Comparison of ENCODE assay signal across 21 mouse cellular contexts in genomic region chr7:36229031-36229430, GRCm38 (mm10).
DNase-seq lines count a peak whose midpoint lies in the region.
"Had no signal": no experiment of that assay in that cellular context is flagged by ENCODE, and none has a peak within 500 bp of the region (broad histone marks: within the 10 kb centered on the region; RNA-seq: fewer than 3 reads in every experiment).

No protein-coding gene starts in this region.

- intact Hi-C loops in heart, postnatal 36 days (cut with DNase I), result no loop called here

- no peaks in the 10 kb centered on the region for H3K9me3 ChIP-seq in limb, embryonic 10.5 days (replicated peaks)
- H3K9me3 ChIP-seq: embryonic facial prominence, embryonic 10.5 days; embryonic facial prominence, embryonic 12.5 days; forebrain, embryonic 13.5 days; forebrain, embryonic 15.5 days had no signal

- H3K27me3 ChIP-seq in limb, embryonic 10.5 days (ENCODE audit: low read depth, poor library complexity, severe bottlenecking), result no peaks in the 10 kb centered on the region
- H3K27me3 ChIP-seq: CH12.LX; embryonic facial prominence, embryonic 12.5 days; forebrain, embryonic 13.5 days; forebrain, embryonic 15.5 days had no signal

- H3K36me3 ChIP-seq in limb, embryonic 10.5 days, result no peaks in the 10 kb centered on the region
- H3K36me3 ChIP-seq: embryonic facial prominence, embryonic 10.5 days; embryonic facial prominence, embryonic 12.5 days; forebrain, embryonic 15.5 days; G1E had no signal

- no peaks in the 10 kb centered on the region for H3K4me1 ChIP-seq in limb, embryonic 10.5 days
- H3K4me1 ChIP-seq: embryonic facial prominence, embryonic 10.5 days; embryonic facial prominence, embryonic 12.5 days; forebrain, embryonic 13.5 days had no signal

- no peak overlapping the region for H3K4me3 ChIP-seq in limb, embryonic 10.5 days
- H3K4me3 ChIP-seq: embryonic facial prominence, embryonic 10.5 days; embryonic facial prominence, embryonic 12.5 days; forebrain, embryonic 13.5 days; forebrain, embryonic 15.5 days had no signal

- H3K27ac ChIP-seq in limb, embryonic 10.5 days, result no peak overlapping the region
- H3K27ac ChIP-seq: embryonic facial prominence, embryonic 10.5 days; embryonic facial prominence, embryonic 12.5 days; forebrain, embryonic 13.5 days; forebrain, embryonic 15.5 days had no signal

- DNase-seq in cerebellum, postnatal 10 days, result peak; percentile 53 to 66
- DNase-seq in cerebellum, adult 18-20 months, result no peak
- DNase-seq in heart, adult 11 months, result peak; percentile 82
- no peak for DNase-seq in heart, postnatal 36 days
- peak; percentile 15 for DNase-seq in limb, embryonic 10.5 days (ENCODE audit: low spot score)
- no peak for DNase-seq in thymus, postnatal 4 days
- DNase-seq: adrenal gland, adult 8-10 months; adrenal gland, postnatal 14 days; adrenal gland, postnatal 36 days; B cell, adult 2 months; cerebellum, adult 11-12 months; cerebellum, adult 8-10 months; cerebellum, adult 9-11 months; cerebellum, postnatal 36 days; forebrain, postnatal 0 days had no signal

Comparison
In these comparisons a context has a peak if more than half of its experiments do, and no peak if none do; other contexts are left out.
1. DNase-seq: peak in cerebellum, postnatal 10 days (2 of 2), heart, adult 11 months (single experiment) and limb, embryonic 10.5 days (single experiment); none in cerebellum, adult 18-20 months (0 of 2), heart, postnatal 36 days (0 of 2) and thymus, postnatal 4 days (single experiment).